Mouse (Mus musculus) lung, adult 2 months (tissue): ENCODE measurements at regions not wholly inside any gene's neighbourhood (a gene's known extent, or its start where the extent isn't known, plus 50 kb on each side); places are given as distances from the start of the nearest gene placed in this dataset.

Experiments used
- CTCF ChIP-seq: fragments of 200-500 bp; IDR thresholded peaks from 2 replicates; pipeline ENCODE4 v1.5.1; 2011; ENCODE audit warnings: mild to moderate bottlenecking, low read length, control low read depth; ENCODE audit not compliant: insufficient read depth
- POLR2A ChIP-seq: fragments of 200-500 bp; IDR thresholded peaks from 2 replicates; pipeline ENCODE4 v1.6.1; 2011; ENCODE audit warnings: low read depth, mild to moderate bottlenecking, control low read depth, low read length, borderline replicate concordance; ENCODE audit errors: extremely low read depth

DNA sequence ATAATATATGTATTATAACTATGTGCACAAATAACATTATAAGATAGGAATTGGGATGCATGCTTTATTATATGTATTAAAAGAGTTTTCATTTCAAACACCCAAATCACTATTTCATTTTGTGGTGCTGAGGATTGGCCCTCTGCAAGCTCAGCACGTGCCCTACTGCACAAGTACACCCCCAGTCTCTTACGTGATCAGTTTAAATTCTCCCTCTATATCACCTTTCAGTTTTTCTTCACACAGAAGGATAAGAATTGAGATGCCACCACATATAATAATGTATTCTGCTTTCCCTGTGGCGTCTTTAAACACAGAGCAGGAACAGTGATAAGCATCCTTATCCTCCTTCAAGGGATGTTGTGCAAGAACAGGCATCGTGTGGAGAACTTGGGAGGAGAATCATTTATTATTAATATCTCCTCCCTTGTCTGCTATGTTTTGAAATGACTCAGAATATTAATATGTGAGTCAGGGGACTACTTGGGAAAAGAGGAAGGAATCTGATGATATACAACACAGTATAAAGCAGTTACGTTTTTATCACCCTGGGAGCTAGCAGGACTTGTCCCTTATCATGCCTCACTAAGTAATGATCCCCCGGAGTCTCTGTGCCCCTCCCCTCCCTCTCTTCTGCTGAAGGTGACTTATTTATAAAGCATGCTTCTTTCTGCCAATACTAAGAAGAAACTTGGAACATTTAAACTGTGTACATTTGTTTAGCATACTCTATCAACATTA, 91.7 kb upstream of the Ptger4 start:
- TF ChIP-seq POLR2A (no peak), CTCF (no peak)
